Mouse (Mus musculus) neural tube, embryonic 10.5 days (tissue): ENCODE measurements at regions not wholly inside any gene's neighbourhood (a gene's known extent, or its start where the extent isn't known, plus 50 kb on each side); places are given as distances from the start of the nearest gene placed in this dataset.

ENCODE experiments used
- DNase-seq: peaks from one replicate; pipeline ENCODE4 v3.0.0-alpha.2; 2017; ENCODE audit warnings: low spot score; ENCODE audit errors: extremely low spot score

DNA sequence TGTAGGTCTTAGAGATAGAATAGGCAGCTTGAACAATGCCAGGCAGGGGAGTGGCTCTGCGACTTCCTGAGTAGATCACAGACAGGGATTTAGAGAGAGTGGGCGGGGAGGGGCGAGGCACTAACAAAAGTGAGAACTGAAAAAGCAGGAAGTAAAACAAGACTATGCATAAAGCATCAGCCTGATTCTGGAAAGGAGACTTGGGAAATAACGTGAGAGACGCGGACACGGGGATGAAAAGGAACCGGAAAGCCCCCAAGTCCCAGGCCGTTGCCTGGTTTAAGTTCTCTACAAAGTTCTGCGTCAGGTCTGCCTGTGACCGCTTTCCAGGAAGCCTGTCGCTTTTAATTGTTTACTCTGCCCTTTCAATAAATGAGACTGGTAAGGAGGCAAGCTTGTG, 86.3 kb downstream of the D16Ertd472e start:
- DNase-seq = peak; percentile 15

DNA sequence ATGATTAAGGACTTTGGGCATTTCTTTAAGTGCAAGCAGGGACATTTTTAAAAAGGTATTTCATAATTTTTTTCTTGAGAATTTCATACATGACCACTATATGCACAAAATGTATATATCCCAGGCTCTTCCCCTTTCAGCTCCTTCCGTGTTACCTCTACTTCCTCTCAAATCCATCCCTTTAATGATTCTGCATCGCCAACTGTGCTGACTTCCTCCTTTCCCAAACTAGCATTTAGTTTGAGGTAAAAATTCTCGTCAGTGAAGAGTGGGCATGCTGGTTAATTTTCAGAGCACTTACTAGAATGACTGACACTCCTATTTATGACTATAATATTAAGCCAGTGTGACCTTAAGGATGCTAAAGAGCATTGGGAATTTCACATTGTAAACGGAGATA, 86.9 kb downstream of the D16Ertd472e start:
- DNase-seq = no peak

DNA sequence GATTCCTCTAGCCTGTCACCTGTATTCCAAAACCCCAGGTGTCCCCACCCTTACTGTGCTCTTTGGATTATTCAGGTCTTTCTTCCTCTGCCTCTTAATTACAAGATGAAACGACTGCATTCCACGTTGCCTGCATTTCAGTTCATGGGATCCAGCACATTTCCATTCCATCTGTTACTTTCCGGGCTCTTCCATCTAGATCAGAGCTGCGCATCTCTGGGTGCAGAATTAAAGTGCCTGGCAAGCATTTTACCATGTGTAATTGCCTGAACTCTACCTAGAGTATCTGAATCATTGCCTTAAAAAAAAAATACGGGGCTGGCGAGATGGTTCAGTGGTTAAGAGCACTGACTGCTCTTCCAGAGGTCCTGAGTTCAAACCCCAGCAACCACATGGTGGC, 90.0 kb downstream of the D16Ertd472e start:
- no peak for DNase-seq

DNA sequence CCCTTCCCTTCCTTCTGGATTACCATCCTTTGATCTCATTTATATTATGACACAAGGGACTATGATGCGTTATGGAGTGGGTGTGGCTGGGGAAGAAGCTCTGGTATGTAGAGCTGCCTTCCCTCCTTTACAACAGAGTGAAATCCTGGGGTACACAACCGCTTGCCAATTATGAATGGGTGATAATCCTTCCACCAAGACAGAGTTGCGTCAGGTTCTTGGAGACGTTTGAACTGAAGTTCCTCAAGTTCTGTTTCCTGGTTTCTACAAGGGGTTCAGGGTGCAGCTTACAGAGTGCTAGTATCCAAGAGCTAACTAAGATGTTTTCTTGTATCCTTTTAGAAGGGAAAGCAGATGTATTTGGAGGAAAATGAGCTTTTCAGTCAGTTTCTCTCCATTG, 92.2 kb downstream of the D16Ertd472e start:
- no peak for DNase-seq

DNA sequence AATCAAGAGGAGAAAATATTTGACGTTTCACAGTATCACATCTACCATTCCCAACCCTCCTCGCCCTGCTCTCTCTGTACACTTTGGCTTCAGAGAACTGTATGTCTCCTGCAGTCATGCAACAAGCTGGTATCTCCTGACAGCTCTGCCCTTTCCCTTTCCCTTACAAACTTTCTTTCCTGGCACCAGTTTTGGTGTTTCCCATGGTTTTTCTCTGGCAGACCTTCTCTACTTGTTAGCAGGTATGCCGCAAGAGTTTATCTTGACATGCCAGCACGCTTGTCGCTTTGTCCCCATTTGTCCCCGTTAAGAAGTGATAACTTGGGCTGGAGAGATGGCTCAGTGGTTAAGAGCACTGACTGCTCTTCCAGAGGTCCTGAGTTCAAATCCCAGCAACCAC, 94.9 kb downstream of the D16Ertd472e start:
- DNase-seq = no peak

DNA sequence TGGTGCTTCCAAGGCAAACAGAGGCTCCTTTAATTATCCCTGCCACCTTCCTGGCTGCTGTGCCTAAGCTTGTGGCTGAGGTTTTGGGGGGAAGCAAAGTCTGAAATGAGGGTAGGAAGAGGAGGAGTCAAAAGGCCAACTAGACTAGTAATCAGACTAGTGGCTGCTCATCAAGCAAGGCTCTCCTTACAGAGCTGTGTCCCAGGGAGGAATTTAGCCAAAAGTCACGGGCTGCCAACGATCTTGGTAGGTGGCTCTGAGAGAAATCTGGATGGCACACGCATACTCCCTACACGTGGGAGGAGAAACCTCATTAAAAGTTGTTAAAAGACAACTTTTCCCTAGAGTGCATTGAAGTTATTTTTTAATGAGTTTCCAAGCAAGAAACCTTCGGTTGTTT, 95.4 kb downstream of the D16Ertd472e start:
- no peak for DNase-seq

- no peak for DNase-seq
Measured at GRCm38 (mm10) chr16:78480261-78480660, 96.2 kb downstream of the D16Ertd472e start.

DNA sequence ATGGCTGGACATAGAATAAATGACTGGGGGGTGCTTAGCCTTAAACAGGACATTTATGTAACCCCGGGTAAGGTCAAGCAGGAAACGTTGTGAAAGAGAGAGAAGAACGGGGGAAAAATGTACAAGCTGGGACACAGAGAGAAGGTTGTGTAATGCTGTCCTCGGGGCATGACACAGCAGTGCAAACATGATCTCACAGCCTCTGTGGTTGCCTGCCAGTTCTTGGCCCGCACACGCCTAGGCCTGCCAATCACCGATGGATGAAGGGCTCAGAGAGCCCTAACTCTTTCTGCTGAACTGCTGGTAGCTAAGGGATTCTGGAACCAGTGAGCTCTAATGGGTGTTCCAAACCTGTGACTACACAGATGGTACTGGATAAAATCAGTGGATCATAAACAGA, 96.5 kb upstream of the Btg3 start:
- no peak for DNase-seq

GRCm38 (mm10) chr16:78459996-78460395, 83.0 kb upstream of the Btg3 start:
- no peak for DNase-seq

DNA sequence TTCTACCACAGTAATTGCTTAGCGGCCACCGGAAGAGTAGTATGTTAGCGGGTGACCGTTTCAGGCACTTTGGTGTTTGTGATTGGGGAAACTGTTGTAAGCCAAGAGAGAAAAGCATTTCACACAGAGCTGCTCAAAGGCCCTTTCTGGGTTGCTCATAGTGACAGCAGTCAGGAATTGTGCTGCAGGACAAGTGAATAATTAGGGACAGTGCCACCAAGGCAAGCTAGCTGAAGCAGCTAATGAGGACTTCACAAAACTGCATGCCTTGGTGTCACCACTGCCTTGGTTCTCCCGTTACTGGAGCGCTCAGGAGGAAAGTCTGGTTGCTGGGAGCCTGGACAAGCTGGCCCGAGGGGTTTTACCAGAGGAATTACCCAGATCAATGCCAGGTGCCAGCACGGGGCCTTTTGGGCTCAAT, 80.7 kb upstream of the Btg3 start:
- no peak for DNase-seq

DNA sequence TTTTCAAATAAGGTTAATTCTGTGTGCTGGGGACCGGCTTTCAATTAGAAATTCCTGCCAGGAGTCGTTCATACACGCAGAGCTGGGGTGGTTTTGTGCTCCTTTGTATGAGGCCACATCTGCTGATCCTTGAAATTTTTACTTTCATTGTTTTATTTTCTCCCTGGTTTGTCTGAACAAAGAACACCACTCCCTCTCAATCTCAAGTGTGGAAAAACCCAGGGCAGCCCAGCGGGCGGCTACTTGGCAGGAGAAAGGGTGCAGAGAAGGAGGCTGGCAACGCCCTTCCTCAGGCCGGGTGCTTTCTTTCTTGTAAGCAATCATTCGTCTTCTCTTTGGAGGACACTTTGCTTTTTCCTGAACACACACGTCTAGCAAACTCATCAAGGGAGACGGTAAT, 79.4 kb upstream of the Btg3 start:
- no peak for DNase-seq

DNA sequence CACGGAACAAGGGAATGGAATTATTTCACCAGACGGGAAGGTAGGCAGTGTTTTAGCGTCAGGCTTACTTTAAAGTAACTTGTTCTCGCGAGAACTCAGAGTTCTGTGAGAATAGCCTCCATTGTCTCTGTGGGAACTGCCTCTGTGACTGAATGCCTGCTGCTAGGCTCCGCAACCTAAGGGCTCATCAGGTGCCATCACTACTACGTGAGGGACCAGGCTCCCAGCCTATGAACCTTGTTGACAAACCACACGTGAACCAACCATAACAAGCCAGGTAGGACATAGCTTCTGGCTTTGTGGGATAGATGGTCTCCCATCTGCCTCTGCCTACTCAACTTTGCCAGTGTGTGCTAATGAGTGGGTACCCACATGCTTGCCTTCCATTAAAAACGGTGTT, 77.5 kb upstream of the Btg3 start:
- DNase-seq = no peak

DNA sequence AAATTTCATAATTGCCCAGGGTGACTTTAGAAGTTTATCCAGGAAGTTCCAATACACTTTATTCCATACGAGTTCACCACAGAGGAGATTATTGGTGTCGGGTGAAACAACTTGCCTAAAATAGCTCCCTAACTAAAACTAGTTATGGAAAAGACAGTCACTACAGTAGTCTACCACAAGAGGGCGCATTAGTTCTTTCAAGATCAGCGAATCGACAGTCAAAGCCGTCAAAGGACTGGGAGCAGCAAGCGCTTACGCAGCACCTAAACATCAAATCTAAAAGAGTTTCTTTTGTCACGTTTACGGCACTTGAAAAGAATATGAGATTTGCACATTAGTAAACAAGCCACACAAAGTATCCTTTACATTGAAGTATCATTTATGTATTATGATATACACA, 75.3 kb upstream of the Btg3 start:
- no peak for DNase-seq

DNA sequence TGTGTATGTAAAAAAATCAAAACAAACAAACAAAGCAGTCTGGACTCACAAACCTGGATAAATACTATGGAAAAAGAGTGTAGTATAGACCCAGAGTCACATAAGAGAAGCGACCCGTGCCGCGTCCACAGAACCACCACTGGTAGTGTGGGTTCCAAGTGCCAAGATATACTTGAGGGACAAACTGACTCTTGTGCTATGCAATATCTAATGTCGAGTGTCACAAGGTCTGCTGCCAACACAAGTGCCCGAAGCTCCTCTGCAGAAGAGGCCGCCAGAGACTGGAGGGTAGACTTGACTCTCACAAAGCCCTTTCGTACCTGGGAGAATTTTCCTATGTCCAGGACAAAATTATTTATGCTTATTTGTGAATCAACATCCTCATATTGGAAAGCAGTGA, 74.8 kb upstream of the Btg3 start:
- DNase-seq = no peak

GRCm38 (mm10) chr16:78451251-78451650, 74.3 kb upstream of the Btg3 start:
- DNase-seq = no peak

DNA sequence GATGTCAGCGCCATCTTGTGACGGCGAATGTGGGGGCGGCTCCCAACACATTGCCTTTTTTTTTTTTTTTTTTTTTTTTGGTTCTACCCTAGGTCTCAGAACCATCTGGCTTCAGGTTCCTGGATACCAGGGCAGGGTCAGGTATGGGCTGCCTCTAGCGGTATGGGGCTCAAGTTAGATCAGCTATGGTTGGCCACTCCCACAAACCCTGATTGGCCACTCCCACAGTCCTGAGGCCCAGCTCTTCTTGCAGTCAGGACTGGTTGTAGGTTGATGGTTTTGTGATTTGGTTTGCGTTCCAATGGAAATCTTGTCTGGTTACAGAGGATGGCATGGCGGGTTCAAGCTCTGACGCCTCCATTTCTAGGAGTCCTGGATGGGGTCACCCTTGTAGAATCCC, 72.2 kb upstream of the Btg3 start:
- DNase-seq = no peak

DNA sequence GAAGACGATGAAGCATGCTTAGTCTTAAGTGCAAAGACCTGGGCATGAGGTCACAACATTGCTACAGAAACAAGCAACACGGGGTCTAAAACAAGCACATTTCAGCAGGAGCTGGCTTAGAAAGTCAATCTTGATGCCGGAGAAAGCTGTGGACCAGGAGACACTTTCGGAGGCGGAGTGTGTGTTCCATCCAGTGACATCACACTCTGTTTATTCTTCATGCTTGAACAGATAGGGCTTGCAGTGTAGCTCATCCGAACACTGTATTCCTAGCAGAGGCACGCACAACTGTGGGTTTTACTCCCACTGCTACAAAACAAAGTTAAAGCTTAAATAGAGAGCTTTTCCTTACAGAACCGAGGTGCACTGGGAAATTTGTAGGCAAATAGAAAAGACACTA, 66.3 kb upstream of the Btg3 start:
- DNase-seq = no peak

- no peak for DNase-seq
Measured at GRCm38 (mm10) chr16:78442830-78443229, 65.8 kb upstream of the Btg3 start.

DNA sequence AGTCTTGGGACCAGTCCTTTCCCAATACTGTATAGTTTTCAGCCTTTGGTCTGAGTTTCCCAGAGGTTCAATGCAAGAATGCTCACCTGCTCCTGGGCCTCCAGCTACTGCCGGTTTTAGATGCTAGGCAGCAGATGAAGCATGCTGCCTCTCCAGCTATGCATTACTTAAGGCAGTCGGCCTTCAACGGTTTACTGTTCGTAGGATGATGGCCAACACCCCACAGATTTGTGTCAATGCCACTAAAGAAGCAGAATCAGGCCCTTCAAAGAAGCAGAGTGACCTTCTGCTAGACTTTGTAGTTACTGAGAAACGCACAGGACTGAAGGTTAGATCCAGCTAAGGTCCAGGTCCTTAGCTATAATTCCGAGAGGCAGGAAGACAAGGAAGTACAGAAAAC, 65.0 kb upstream of the Btg3 start:
- DNase-seq = no peak

DNA sequence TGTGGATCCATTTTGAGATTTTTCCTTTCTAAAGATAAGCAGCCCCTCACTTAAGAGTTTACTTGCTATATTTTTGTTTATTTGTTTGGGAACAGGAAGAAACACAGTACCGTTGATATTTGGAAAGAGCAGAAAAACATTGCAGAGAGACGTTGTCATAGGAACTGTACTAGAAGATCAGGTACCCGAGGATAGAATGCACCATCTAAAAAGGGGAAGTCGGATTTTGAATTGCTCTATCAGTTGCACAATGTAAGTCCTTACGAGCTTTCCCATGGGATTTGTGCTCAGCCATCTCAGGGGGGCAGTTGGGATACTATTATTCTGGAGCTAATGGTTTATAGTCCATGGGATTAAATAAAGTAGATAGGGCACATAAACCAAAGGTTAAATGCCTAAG, 58.7 kb upstream of the Btg3 start:
- no peak for DNase-seq

- no peak for DNase-seq
Measured at GRCm38 (mm10) chr16:78427470-78428041, 50.6 kb upstream of the Btg3 start.
